Comparison of ENCODE assay signal across 8 mouse cellular contexts in genomic region chr11:80602707-80603441, GRCm38 (mm10).
A peak's percentile ranks its signal among the peaks of the same experiment; 100 is the strongest.
DNase-seq lines count a peak whose midpoint lies in the region; ATAC-seq and TF ChIP-seq lines count a peak whose summit lies in the region.

No protein-coding gene starts in this region.

- no peak overlapping the region for H3K27ac ChIP-seq in lung, embryonic 16.5 days (ENCODE audit: low read length)
- no peak overlapping the region for H3K27ac ChIP-seq in lung, postnatal 0 days (ENCODE audit: low read length)
- H3K27ac ChIP-seq in heart, embryonic 15.5 days, result no peak overlapping the region
- peak overlapping the region; percentile 89 for H3K27ac ChIP-seq in midbrain, embryonic 16.5 days (ENCODE audit: low read length)

- H3K4me1 ChIP-seq in lung, embryonic 16.5 days (replicated peaks; ENCODE audit: control insufficient read depth, insufficient read depth, low read length), result peaks cover 13% of the 10 kb centered on the region; the same call in 1 of the 2 replicates
- no peaks in the 10 kb centered on the region for H3K4me1 ChIP-seq in lung, postnatal 0 days (ENCODE audit: insufficient read depth, low read depth, low read length)
- peaks cover 12% of the 10 kb centered on the region for H3K4me1 ChIP-seq in heart, embryonic 15.5 days (replicated peaks)
- H3K4me1 ChIP-seq in midbrain, embryonic 16.5 days (ENCODE audit: control insufficient read depth, insufficient read depth, low read length), result peaks cover 21% of the 10 kb centered on the region

- no peak for DNase-seq in lung, postnatal 0 days (ENCODE audit: low spot score)
- DNase-seq in embryo, embryonic 11 days, result peak; percentile 59
- DNase-seq in left cerebral cortex, adult 9 months (ENCODE audit: low spot score in 2 of 2), result peak; percentile 87 to 93
- DNase-seq in telencephalon, adult 2 months (ENCODE audit: low read depth, low spot score), result peak; percentile 97
- no peak for DNase-seq in kidney, adult 11 months

- no peak; the same call in 1 of the 2 replicates for TF ChIP-seq CTCF in lung, postnatal 0 days (IDR thresholded peaks at IDR 0.05)

- ATAC-seq in lung, embryonic 16.5 days (ENCODE audit: low read depth), result no peak
- no peak for ATAC-seq in lung, postnatal 0 days
- no peak; the same call in 1 of the 2 replicates for ATAC-seq in heart, embryonic 15.5 days (replicated peaks; ENCODE audit: insufficient number of reproducible peaks, insufficient read depth, low FRiP score, low read depth)
- peak; percentile 77 for ATAC-seq in midbrain, embryonic 16.5 days

- 8% methylated on average over 24 of the region's 24 CpGs for WGBS in lung, embryonic 16.5 days
- WGBS in lung, postnatal 0 days, result 13% methylated on average over 24 of the region's 24 CpGs
- 7% methylated on average over 24 of the region's 24 CpGs for WGBS in heart, embryonic 15.5 days
- WGBS in midbrain, embryonic 16.5 days, result under 1% methylated on average over 24 of the region's 24 CpGs

- peak overlapping the region; percentile 29; the same call in 1 of the 2 replicates for H3K4me2 ChIP-seq in lung, embryonic 16.5 days (ENCODE audit: low read depth, low read length)
- H3K4me2 ChIP-seq in lung, postnatal 0 days (replicated peaks; ENCODE audit: low read depth, low read length), result no peak overlapping the region
- H3K4me2 ChIP-seq in heart, embryonic 15.5 days, result peak overlapping the region; percentile 72
- peak overlapping the region; percentile 62 for H3K4me2 ChIP-seq in midbrain, embryonic 16.5 days (ENCODE audit: low read length)

- no peak overlapping the region; the same call in 1 of the 2 replicates for H3K9ac ChIP-seq in lung, embryonic 16.5 days (ENCODE audit: low read length)
- H3K9ac ChIP-seq in lung, postnatal 0 days (replicated peaks; ENCODE audit: low read depth), result no peak overlapping the region
- H3K9ac ChIP-seq in heart, embryonic 15.5 days, result peak overlapping the region; percentile 35; the same call in 1 of the 2 replicates
- peak overlapping the region; percentile 67 for H3K9ac ChIP-seq in midbrain, embryonic 16.5 days (ENCODE audit: low read depth, low read length)

- H3K36me3 ChIP-seq in lung, embryonic 16.5 days (ENCODE audit: control insufficient read depth, insufficient read depth, low read length), result no peaks in the 10 kb centered on the region
- H3K36me3 ChIP-seq in lung, postnatal 0 days (ENCODE audit: insufficient read depth, low read length), result no peaks in the 10 kb centered on the region; the same call in 1 of the 2 replicates
- no peaks in the 10 kb centered on the region for H3K36me3 ChIP-seq in heart, embryonic 15.5 days
- no peaks in the 10 kb centered on the region for H3K36me3 ChIP-seq in midbrain, embryonic 16.5 days (ENCODE audit: control insufficient read depth, insufficient read depth, low read length)

- H3K9me3 ChIP-seq in lung, embryonic 16.5 days (ENCODE audit: control insufficient read depth, low read length), result no peaks in the 10 kb centered on the region
- no peaks in the 10 kb centered on the region for H3K9me3 ChIP-seq in lung, postnatal 0 days (ENCODE audit: low read length)
- H3K9me3 ChIP-seq in heart, embryonic 15.5 days (replicated peaks), result no peaks in the 10 kb centered on the region
- no peaks in the 10 kb centered on the region for H3K9me3 ChIP-seq in midbrain, embryonic 16.5 days (replicated peaks; ENCODE audit: control insufficient read depth, low read length, poor library complexity, severe bottlenecking)

- peaks cover 5% of the 10 kb centered on the region for H3K27me3 ChIP-seq in lung, embryonic 16.5 days (ENCODE audit: control insufficient read depth, insufficient read depth, low read depth, low read length)
- H3K27me3 ChIP-seq in lung, postnatal 0 days (replicated peaks; ENCODE audit: insufficient read depth, low read length), result 0 out of 2 replicates have a peak, but pooled peaks cover 4% of the 10 kb centered on the region
- H3K27me3 ChIP-seq in heart, embryonic 15.5 days, result peaks cover 3% of the 10 kb centered on the region; the same call in 1 of the 2 replicates
- H3K27me3 ChIP-seq in midbrain, embryonic 16.5 days (ENCODE audit: control insufficient read depth, insufficient read depth, low read depth, low read length), result no peaks in the 10 kb centered on the region

- no peak for TF ChIP-seq EP300 in lung, postnatal 0 days (IDR thresholded peaks at IDR 0.05)

- no peak overlapping the region for H3K4me3 ChIP-seq in lung, embryonic 16.5 days (ENCODE audit: low read length)
- H3K4me3 ChIP-seq in lung, postnatal 0 days (ENCODE audit: low read depth, low read length), result no peak overlapping the region
- peak overlapping the region; percentile 41 for H3K4me3 ChIP-seq in heart, embryonic 15.5 days
- H3K4me3 ChIP-seq in midbrain, embryonic 16.5 days (ENCODE audit: low read depth, low read length), result peak overlapping the region; percentile 29

Comparison
In these comparisons a context has a peak if more than half of its experiments do, and no peak if none do; other contexts are left out.
1. H3K4me3 ChIP-seq: peak in heart, embryonic 15.5 days (single experiment) and midbrain, embryonic 16.5 days (single experiment); none in lung, embryonic 16.5 days (single experiment) and lung, postnatal 0 days (single experiment).
2. H3K9ac ChIP-seq: peak in heart, embryonic 15.5 days (single experiment) and midbrain, embryonic 16.5 days (single experiment); none in lung, embryonic 16.5 days (single experiment) and lung, postnatal 0 days (single experiment).
3. DNase-seq: peak in embryo, embryonic 11 days (single experiment), left cerebral cortex, adult 9 months (2 of 2) and telencephalon, adult 2 months (single experiment); none in lung, postnatal 0 days (single experiment) and kidney, adult 11 months (single experiment).